Mouse (Mus musculus) midbrain, embryonic 11.5 days (tissue): ENCODE measurements around the gene Aurka. TPM values are rescaled to one million over a fixed set of nuclear protein-coding genes. Genes with fewer than 3 reads are reported as not detected.

Experiments
- ATAC-seq: fragments of 200-750 bp; cut with Nextera tagmentation; 2 replicates; pipeline ENCODE4 v1.8.0; 2017; ENCODE audit warnings: moderate TSS enrichment, moderate library complexity; ENCODE audit not compliant: low FRiP score
- DNase-seq: peaks from one replicate; pipeline ENCODE4 v3.0.0; 2015; ENCODE audit warnings: low spot score; ENCODE audit errors: missing footprints
- H3K27ac ChIP-seq: fragments of 300-500 bp; sonication (generic); 2 replicates; pipeline ENCODE4 v1.5.1; 2014; ENCODE audit warnings: low read depth, low read length
- H3K27me3 ChIP-seq: fragments of 300-500 bp; sonication (generic); 2 replicates; pipeline ENCODE4 v1.6.1; 2014; ENCODE audit warnings: mild to moderate bottlenecking, low read length, moderate library complexity, mixed read lengths; ENCODE audit not compliant: control insufficient read depth, insufficient read depth
- H3K36me3 ChIP-seq: fragments of 300-500 bp; sonication (generic); 2 replicates; pipeline ENCODE4 v1.6.1; 2014; ENCODE audit warnings: mild to moderate bottlenecking, low read length, moderate library complexity, mixed read lengths; ENCODE audit not compliant: control insufficient read depth, insufficient read depth
- H3K4me1 ChIP-seq: fragments of 300-500 bp; sonication (generic); 2 replicates; pipeline ENCODE4 v1.6.1; 2014; ENCODE audit warnings: low read length; ENCODE audit not compliant: control insufficient read depth, insufficient read depth
- H3K4me2 ChIP-seq: fragments of 300-500 bp; sonication (generic); 2 replicates; pipeline ENCODE4 v1.6.1; 2014; ENCODE audit warnings: mild to moderate bottlenecking, moderate library complexity
- H3K4me3 ChIP-seq: fragments of 300-500 bp; sonication (generic); 2 replicates; pipeline ENCODE4 v1.5.1; 2014; ENCODE audit warnings: low read depth, low read length
- H3K9ac ChIP-seq: fragments of 300-500 bp; sonication (generic); 2 replicates; pipeline ENCODE4 v1.6.1; 2014; ENCODE audit warnings: low read length
- H3K9me3 ChIP-seq: fragments of 300-500 bp; sonication (generic); 2 replicates; pipeline ENCODE4 v1.6.1; 2016; ENCODE audit warnings: low read length; ENCODE audit not compliant: control insufficient read depth
- WGBS: fragments of 180-500 bp; shearing (Covaris S2); extraction: QIAGEN DNeasy Blood & Tissue Kit; methylation state at CpG from one replicate; pipeline ENCODE4 v1.1.7; 2014; 5-methylcytosine and 5-hydroxymethylcytosine counted together
- polyA plus RNA-seq: library from polyadenylated mRNA; unstranded; fragments of >200 nt; fragmentation: Nextera tagmentation; extraction: Ambion mirVana; gene quantifications from 2 replicates; pipeline ENCODE4 v1.2.1, GENCODE M21; 2014

Gene Aurka
- polyA plus RNA-seq, 1 experiment from 2014 or later, result 163 TPM

DNA sequence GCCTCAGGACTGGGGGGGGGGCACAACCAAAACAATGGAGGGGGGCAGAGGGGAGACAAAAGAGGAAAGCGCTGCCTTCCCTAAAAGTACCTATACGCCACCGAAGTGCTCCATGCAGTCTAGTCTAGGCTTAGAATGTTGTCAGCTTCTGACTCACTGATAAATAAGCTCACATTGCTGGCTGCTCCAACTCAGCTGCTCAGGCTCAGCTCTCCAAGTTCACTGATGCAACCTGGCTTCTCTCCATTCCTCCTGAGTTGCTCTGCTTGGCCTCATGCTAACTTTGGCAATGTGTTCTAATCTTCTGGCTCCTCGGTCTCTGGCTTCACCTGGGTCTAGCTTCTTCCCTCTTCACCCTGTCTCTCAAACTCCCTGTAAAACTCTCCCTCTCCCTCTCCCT, 6.2 kb upstream of the Aurka start:
- Histone ChIP-seq H3K4me1 (peaks cover 4% of the 10 kb centered on the region), H3K9me3 (no peaks in the 10 kb centered on the region), H3K4me3 (no peak overlapping the region), H3K36me3 (peaks cover 52% of the 10 kb centered on the region), H3K4me2 (no peak overlapping the region), H3K27me3 (no peaks in the 10 kb centered on the region), H3K27ac (no peak overlapping the region), H3K9ac (no peak overlapping the region)
- DNase-seq (no peak), ATAC-seq (no peak)
- WGBS, result 91% methylated on average over 4 of the region's 4 CpGs

DNA sequence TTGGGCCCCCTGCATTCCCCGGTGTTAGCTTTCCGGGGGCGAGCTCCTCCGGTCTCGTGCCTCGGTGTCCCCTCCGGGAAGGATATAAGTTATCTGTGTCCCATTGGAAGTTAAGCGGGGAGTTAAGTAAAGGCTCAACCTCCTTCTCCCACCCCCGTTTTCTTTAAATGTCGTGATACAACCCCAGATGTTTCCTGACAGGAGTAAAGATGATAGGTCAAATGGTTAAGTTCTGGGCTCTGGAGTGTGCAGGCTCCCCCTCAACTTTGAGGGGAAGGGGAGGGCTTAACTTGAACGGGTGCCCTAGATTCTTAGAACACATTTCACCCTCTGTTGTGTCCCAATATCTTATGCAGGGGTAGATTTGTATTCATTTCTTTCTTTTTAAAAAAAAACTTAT, 923 bp upstream of the Aurka start:
- peak overlapping the region; percentile 92 for H3K4me3 ChIP-seq
- peaks cover 28% of the 10 kb centered on the region for H3K36me3 ChIP-seq
- peak overlapping the region; percentile 61 for H3K4me2 ChIP-seq
- peak; percentile 88 for DNase-seq
- H3K27me3 ChIP-seq, result no peaks in the 10 kb centered on the region
- 0% methylated on average over 11 of the region's 11 CpGs for WGBS
- H3K9me3 ChIP-seq, result no peaks in the 10 kb centered on the region
- no peak; the same call in 1 of the 2 replicates for ATAC-seq
- H3K9ac ChIP-seq, result peak overlapping the region; percentile 95
- peaks cover 17% of the 10 kb centered on the region for H3K4me1 ChIP-seq
- peak overlapping the region; percentile 68; the same call in 1 of the 2 replicates for H3K27ac ChIP-seq

DNA sequence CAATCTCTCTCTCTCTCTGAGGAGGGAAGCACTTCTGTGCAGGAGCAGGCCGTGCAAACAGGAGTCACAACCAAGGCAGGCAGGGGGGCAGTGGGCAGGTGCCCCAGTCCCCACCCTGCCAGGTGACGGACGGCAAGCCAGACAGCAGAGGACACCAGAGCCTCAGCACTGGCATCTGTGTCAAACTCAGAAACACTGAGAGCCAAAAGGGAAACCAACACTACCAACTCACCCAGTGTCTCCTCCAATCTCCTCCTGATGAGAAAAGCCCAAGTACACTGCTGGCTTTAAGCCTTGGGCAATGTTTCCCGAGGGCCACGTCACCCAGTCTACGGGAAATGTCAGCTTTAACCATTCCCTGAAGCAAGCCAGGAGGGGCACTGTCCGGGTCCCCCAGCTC, 7.2 kb downstream of the Aurka start:
- Histone ChIP-seq H3K4me1 (peaks cover 2% of the 10 kb centered on the region; the same call in 1 of the 2 replicates), H3K9me3 (no peaks in the 10 kb centered on the region), H3K27ac (no peak overlapping the region), H3K36me3 (peaks cover 50% of the 10 kb centered on the region), H3K4me3 (no peak overlapping the region), H3K4me2 (no peak overlapping the region), H3K9ac (no peak overlapping the region), H3K27me3 (no peaks in the 10 kb centered on the region)
- DNase-seq (no peak), ATAC-seq (no peak)
- 89% methylated on average over 7 of the region's 7 CpGs for WGBS

DNA sequence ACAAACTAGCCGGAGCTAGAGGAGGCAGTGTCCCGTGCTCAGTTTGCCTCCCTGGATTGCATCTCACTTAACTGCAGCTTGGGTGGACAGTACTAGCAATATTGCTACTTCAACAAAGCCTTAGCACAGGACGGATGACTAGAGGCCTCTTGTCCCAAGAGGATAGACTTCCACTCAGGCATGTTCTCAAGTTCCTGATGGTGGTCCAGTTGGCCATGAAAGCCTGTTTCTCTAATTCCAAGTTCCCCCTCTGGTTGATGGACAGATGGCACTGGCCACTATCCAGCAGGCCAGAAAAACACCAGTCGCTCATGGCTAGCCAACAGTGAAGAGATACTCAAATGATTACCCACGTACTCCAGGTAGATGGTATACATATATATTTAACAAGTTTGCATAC, 14.5 kb downstream of the Aurka start:
- H3K36me3 ChIP-seq, result peaks cover 38% of the 10 kb centered on the region
- DNase-seq (no peak), ATAC-seq (no peak)
- no peaks in the 10 kb centered on the region for H3K9me3 ChIP-seq
- H3K27me3 ChIP-seq, result no peaks in the 10 kb centered on the region
- WGBS, result 86% methylated on average over 5 of the region's 5 CpGs
- H3K4me3 ChIP-seq, result no peak overlapping the region
- H3K27ac ChIP-seq, result no peak overlapping the region
- H3K4me1 ChIP-seq, result no peaks in the 10 kb centered on the region
- no peak overlapping the region for H3K4me2 ChIP-seq
- H3K9ac ChIP-seq, result no peak overlapping the region

DNA sequence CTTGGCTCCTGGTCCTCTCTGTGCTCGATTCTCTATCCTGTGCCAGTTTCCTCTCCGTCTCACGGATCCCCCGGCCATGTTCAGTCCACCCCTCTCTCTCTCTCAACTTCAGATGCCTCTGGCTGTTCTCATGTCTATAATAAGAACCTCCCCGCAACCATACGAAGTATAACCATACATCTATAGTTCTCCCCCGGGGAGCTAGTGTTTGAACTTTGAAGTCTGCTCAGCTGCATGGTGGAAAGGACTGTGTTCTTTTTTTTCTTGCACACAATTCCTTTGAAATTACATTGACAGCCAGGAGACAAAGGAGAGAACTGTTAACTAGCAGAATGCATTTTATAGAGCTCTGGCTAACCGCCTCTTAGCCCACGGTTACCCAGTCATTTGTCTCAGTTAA, 15.6 kb downstream of the Aurka start:
- Histone ChIP-seq H3K27ac (no peak overlapping the region), H3K4me3 (no peak overlapping the region), H3K36me3 (peaks cover 28% of the 10 kb centered on the region), H3K9me3 (no peaks in the 10 kb centered on the region), H3K9ac (no peak overlapping the region), H3K4me2 (no peak overlapping the region), H3K27me3 (no peaks in the 10 kb centered on the region), H3K4me1 (no peaks in the 10 kb centered on the region)
- DNase-seq, result no peak
- no peak for ATAC-seq
- WGBS, result 82% methylated on average over 9 of the region's 9 CpGs

DNA sequence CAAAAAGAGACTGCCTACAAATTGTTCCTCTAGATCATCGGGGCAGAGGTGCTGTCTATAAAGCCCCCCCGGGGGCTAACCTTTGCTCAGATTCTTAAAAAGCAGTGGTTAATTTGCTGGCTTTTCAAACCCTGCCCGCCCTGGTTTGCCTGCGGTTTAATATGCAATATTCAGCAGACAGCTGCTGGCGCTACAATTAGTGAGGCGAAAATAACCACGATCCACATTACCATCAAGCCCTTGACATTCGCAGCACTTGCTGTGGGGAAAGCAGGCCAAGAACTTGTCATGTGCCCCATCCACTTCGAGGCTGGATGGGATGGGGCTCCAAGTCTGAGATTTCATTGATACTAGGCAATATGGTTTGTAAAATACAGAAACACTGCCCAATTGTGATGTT, 17.1 kb downstream of the Aurka start:
- Histone ChIP-seq H3K9me3 (no peaks in the 10 kb centered on the region), H3K36me3 (peaks cover 13% of the 10 kb centered on the region; the same call in 1 of the 2 replicates), H3K27ac (no peak overlapping the region), H3K9ac (no peak overlapping the region), H3K4me2 (no peak overlapping the region), H3K4me3 (no peak overlapping the region), H3K4me1 (peaks cover 4% of the 10 kb centered on the region; the same call in 1 of the 2 replicates), H3K27me3 (no peaks in the 10 kb centered on the region)
- no peak for ATAC-seq
- WGBS, result 70% methylated on average over 9 of the region's 9 CpGs
- no peak for DNase-seq

DNA sequence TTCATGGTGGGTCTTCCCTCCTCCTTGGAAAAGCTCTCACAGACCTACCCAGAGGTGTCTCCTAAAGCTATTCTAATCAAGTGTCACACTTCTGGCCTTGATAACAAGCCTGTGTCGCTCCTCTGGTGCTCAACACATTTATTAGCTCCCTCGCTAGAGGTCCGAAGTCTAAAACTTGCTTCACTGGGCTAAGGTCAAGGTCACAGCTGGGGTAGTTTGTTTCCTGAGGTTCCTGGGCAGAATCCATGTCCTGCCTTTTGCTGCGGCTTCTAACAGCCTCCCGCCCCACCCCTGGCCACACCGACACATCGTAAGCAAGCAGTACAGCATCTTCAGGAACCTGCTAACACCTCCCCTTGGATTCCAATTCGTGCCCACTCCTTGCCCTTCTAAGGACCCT, 19.6 kb downstream of the Aurka start:
- no peak for ATAC-seq
- H3K4me3 ChIP-seq, result no peak overlapping the region
- H3K27me3 ChIP-seq, result no peaks in the 10 kb centered on the region
- WGBS, result 87% methylated on average over 8 of the region's 8 CpGs
- no peaks in the 10 kb centered on the region for H3K9me3 ChIP-seq
- DNase-seq, result no peak
- H3K27ac ChIP-seq, result no peak overlapping the region
- H3K4me1 ChIP-seq, result peaks cover 9% of the 10 kb centered on the region; the same call in 1 of the 2 replicates
- H3K36me3 ChIP-seq, result no peaks in the 10 kb centered on the region
- H3K9ac ChIP-seq, result no peak overlapping the region
- H3K4me2 ChIP-seq, result no peak overlapping the region

DNA sequence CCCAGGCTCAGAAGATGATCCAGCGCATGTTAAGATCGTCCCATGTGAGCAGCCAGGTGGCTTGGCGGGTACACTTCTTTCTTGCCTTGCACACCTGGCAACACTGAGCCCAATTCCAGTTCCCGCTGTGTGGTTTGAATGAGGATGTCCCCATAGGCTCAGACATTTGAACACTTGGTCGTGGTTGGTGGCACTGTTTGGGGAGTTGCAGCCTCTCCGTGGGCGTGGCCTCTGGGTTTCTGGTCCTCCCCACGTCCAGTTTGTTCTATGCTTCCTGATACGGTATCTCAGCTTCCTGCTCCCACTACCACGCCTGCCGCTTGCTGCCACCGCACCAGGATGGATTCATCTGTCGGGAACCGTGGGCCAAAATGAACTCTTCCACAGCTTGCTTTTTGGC, 20.6 kb downstream of the Aurka start:
- peaks cover 13% of the 10 kb centered on the region; the same call in 1 of the 2 replicates for H3K4me1 ChIP-seq
- ATAC-seq (no peak), DNase-seq (no peak)
- H3K9ac ChIP-seq, result no peak overlapping the region
- H3K36me3 ChIP-seq, result no peaks in the 10 kb centered on the region
- WGBS, result 76% methylated on average over 14 of the region's 14 CpGs
- H3K4me3 ChIP-seq, result no peak overlapping the region
- no peaks in the 10 kb centered on the region for H3K27me3 ChIP-seq
- H3K27ac ChIP-seq, result no peak overlapping the region
- H3K4me2 ChIP-seq, result no peak overlapping the region
- H3K9me3 ChIP-seq, result no peaks in the 10 kb centered on the region

DNA sequence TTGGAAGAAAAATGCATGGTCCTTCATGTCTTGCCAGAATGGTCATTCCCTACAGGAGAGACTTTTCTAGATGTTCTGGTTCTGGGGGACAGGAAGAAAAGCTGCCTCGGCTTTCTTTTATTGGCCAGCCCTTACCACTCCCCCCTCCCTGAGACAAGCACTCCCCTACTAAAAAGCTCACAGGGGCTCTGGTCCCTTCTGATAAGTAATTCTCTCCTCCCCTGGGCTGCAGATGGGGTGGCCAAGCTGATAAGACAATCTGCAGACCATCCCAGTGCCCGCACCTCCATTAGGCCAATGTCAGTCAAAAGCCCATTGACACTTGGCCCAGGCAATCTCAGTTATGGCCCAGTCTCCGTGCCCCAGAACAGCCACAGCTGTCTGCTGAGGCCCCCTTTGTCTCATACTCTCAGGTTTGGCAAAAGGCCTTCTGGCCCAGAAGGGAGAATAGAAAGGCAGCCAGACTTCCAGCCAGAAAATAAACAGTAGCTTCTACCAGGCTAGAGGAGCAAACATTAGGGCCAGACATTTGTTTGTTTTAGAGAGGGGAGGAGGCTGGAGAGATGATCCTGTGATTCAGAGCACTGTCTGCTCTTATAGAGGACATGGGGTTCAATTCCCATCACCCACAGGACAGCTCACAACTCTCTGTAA, 21.9 kb downstream of the Aurka start:
- ATAC-seq, result no peak
- H3K9ac ChIP-seq, result no peak overlapping the region
- H3K36me3 ChIP-seq, result no peaks in the 10 kb centered on the region
- peak overlapping the region; percentile 73 for H3K27ac ChIP-seq
- WGBS, result 61% methylated on average over 3 of the region's 3 CpGs
- H3K4me2 ChIP-seq, result peak overlapping the region; percentile 23; the same call in 1 of the 2 replicates
- H3K4me3 ChIP-seq, result no peak overlapping the region
- no peaks in the 10 kb centered on the region for H3K9me3 ChIP-seq
- no peaks in the 10 kb centered on the region for H3K27me3 ChIP-seq
- H3K4me1 ChIP-seq, result peaks cover 15% of the 10 kb centered on the region; the same call in 1 of the 2 replicates
- no peak for DNase-seq
